Mouse (Mus musculus) heart, postnatal 0 days (tissue): ENCODE results near the gene Aen. TPM values are rescaled to one million over a fixed set of nuclear protein-coding genes. Genes with fewer than 3 reads are reported as not detected.

Experiments
- ATAC-seq: fragments of 200-750 bp; cut with Nextera tagmentation; 2 replicates; pipeline ENCODE4 v1.8.0; 2017; ENCODE audit warnings: low read depth, moderate number of reproducible peaks, moderate library complexity; ENCODE audit not compliant: insufficient read depth
- DNase-seq: peaks from one replicate; pipeline ENCODE4 v3.0.0-alpha.2; 2016; ENCODE audit warnings: low spot score
- H3K27ac ChIP-seq: fragments of 300-500 bp; sonication (generic); 2 replicates; pipeline ENCODE4 v1.5.1; 2014; ENCODE audit warnings: low read depth, mild to moderate bottlenecking
- H3K27me3 ChIP-seq: fragments of 300-500 bp; sonication (generic); 2 replicates; pipeline ENCODE4 v1.6.1; 2014; ENCODE audit warnings: low read length, mixed read lengths; ENCODE audit not compliant: control insufficient read depth, insufficient read depth
- H3K36me3 ChIP-seq: fragments of 300-500 bp; sonication (generic); replicated peaks from 2 replicates; pipeline ENCODE4 v1.6.1; 2014; ENCODE audit warnings: low read length, mixed read lengths; ENCODE audit not compliant: control insufficient read depth, insufficient read depth
- H3K4me1 ChIP-seq: fragments of 300-500 bp; sonication (generic); 2 replicates; pipeline ENCODE4 v1.6.1; 2014; ENCODE audit warnings: antibody characterized with exemption; ENCODE audit not compliant: control insufficient read depth, insufficient read depth
- H3K4me2 ChIP-seq: fragments of 300-500 bp; sonication (generic); 2 replicates; pipeline ENCODE4 v1.6.1; 2014; ENCODE audit warnings: low read depth, mild to moderate bottlenecking, low read length, moderate library complexity
- H3K4me3 ChIP-seq: fragments of 300-500 bp; sonication (generic); 2 replicates; pipeline ENCODE4 v1.5.1; 2014; ENCODE audit warnings: low read depth, low read length
- H3K9ac ChIP-seq: fragments of 300-500 bp; sonication (generic); replicated peaks from 2 replicates; pipeline ENCODE4 v1.6.1; 2014; ENCODE audit warnings: low read depth, low read length, mixed read lengths
- H3K9me3 ChIP-seq: fragments of 300-500 bp; sonication (generic); replicated peaks from 2 replicates; pipeline ENCODE4 v1.6.1; 2016; ENCODE audit warnings: low read length; ENCODE audit not compliant: control insufficient read depth
- CTCF ChIP-seq: IDR thresholded peaks from 2 replicates; pipeline ENCODE4 v1.5.1; 2016; ENCODE audit warnings: antibody characterized with exemption, control low read depth, low read depth
- EP300 ChIP-seq: IDR thresholded peaks from 2 replicates; pipeline ENCODE4 v1.6.1; 2016; ENCODE audit warnings: antibody characterized with exemption, low read depth
- WGBS: fragments of 180-500 bp; shearing (Covaris S2); extraction: QIAGEN DNeasy Blood & Tissue Kit; methylation state at CpG from one replicate; pipeline ENCODE4 v1.1.7; 2014; 5-methylcytosine and 5-hydroxymethylcytosine counted together
- polyA plus RNA-seq: library from polyadenylated mRNA; unstranded; fragments of >200 nt; fragmentation: Nextera tagmentation; extraction: Ambion mirVana; gene quantifications from 2 replicates; pipeline ENCODE4 v1.2.1, GENCODE M21; 2015
- total RNA-seq: library from RNA; depleted of rRNA; stranded (reverse); fragments of >200 nt; gene quantifications from 2 replicates; pipeline ENCODE4 v1.2.3, GENCODE M21; 2014; ENCODE audit warnings: low replicate concordance

Aen gene
- total and polyA plus RNA-seq, 2 experiments from 2014 or later, result 22.9 to 31.3 TPM

GRCm38 (mm10) chr7:78910336-78911098 lies 14.9 kb downstream of the Aen start:
- no peaks in the 10 kb centered on the region for H3K9me3 ChIP-seq
- H3K9ac ChIP-seq, result no peak overlapping the region
- WGBS, result 47% methylated on average over 6 of the region's 6 CpGs
- H3K4me2 ChIP-seq, result no peak overlapping the region
- no peak for TF ChIP-seq EP300
- TF ChIP-seq CTCF, result no peak
- no peak overlapping the region for H3K4me3 ChIP-seq
- H3K27ac ChIP-seq, result no peak overlapping the region
- no peaks in the 10 kb centered on the region for H3K27me3 ChIP-seq
- H3K4me1 ChIP-seq, result peaks cover 22% of the 10 kb centered on the region
- ATAC-seq (no peak), DNase-seq (no peak)
- peaks cover 18% of the 10 kb centered on the region; the same call in 1 of the 2 replicates for H3K36me3 ChIP-seq

GRCm38 (mm10) chr7:78911209-78911608 lies 15.6 kb downstream of the Aen start:
- Histone ChIP-seq H3K27me3 (no peaks in the 10 kb centered on the region), H3K4me3 (no peak overlapping the region), H3K4me1 (peaks cover 23% of the 10 kb centered on the region), H3K4me2 (no peak overlapping the region), H3K9ac (no peak overlapping the region), H3K9me3 (no peaks in the 10 kb centered on the region), H3K36me3 (0 out of 2 replicates have a peak, but pooled peaks cover 11% of the 10 kb centered on the region), H3K27ac (no peak overlapping the region)
- no peak for TF ChIP-seq EP300
- TF ChIP-seq CTCF, result no peak
- ATAC-seq, result no peak
- DNase-seq, result no peak
- 88% methylated on average over 4 of the region's 4 CpGs for WGBS

- Histone ChIP-seq H3K4me3 (peak overlapping the region; percentile 33), H3K27me3 (no peaks in the 10 kb centered on the region), H3K36me3 (0 out of 2 replicates have a peak, but pooled peaks cover 3% of the 10 kb centered on the region), H3K9ac (peak overlapping the region; percentile 40; the same call in 1 of the 2 replicates), H3K9me3 (no peaks in the 10 kb centered on the region), H3K27ac (peak overlapping the region; percentile 23; the same call in 1 of the 2 replicates), H3K4me2 (peak overlapping the region; percentile 64), H3K4me1 (peaks cover 26% of the 10 kb centered on the region)
- peak; percentile 24; the same call in 1 of the 2 replicates for ATAC-seq
- WGBS, result 13% methylated on average over 20 of the region's 20 CpGs
- DNase-seq, result peak; percentile 45
- no peak for TF ChIP-seq EP300
Observed at GRCm38 (mm10) chr7:78912253-78912973, 16.8 kb downstream of the Aen start.

GRCm38 (mm10) chr7:78912974-78913474 lies 17.4 kb downstream of the Aen start, which contains the start of gene Isg20:
Gene Isg20 (plus strand): TSS chr7:78913424.
- WGBS, result 76% methylated on average over 5 of the region's 5 CpGs
- peaks cover 26% of the 10 kb centered on the region for H3K4me1 ChIP-seq
- peak within 1 kb of the TSS; percentile 23; the same call in 1 of the 2 replicates for H3K27ac ChIP-seq
- peak within 1 kb of the TSS; percentile 40; the same call in 1 of the 2 replicates for H3K9ac ChIP-seq
- H3K9me3 ChIP-seq, result no peaks in the 10 kb centered on the region
- DNase-seq (no peak), ATAC-seq (no peak)
- H3K27me3 ChIP-seq, result no peaks in the 10 kb centered on the region
- peak within 1 kb of the TSS; percentile 34 for H3K4me3 ChIP-seq
- TF ChIP-seq CTCF (no peak), EP300 (no peak)
- 0 out of 2 replicates have a peak, but pooled peaks cover 3% of the 10 kb centered on the region for H3K36me3 ChIP-seq
- H3K4me2 ChIP-seq, result peak within 1 kb of the TSS; percentile 64

- 0 out of 2 replicates have a peak, but pooled peaks cover 3% of the 10 kb centered on the region for H3K36me3 ChIP-seq
- no peaks in the 10 kb centered on the region for H3K9me3 ChIP-seq
- no peak for TF ChIP-seq EP300
- TF ChIP-seq CTCF, result no peak
- H3K27me3 ChIP-seq, result no peaks in the 10 kb centered on the region
- no peak overlapping the region for H3K9ac ChIP-seq
- ATAC-seq (0 out of 2 replicates have a peak, but pooled peaks have one; percentile 37), DNase-seq (peak; percentile 39)
- peak overlapping the region; percentile 34 for H3K4me3 ChIP-seq
- peak overlapping the region; percentile 13; the same call in 1 of the 2 replicates for H3K27ac ChIP-seq
- WGBS, result 67% methylated on average over 19 of the region's 19 CpGs
- peaks cover 26% of the 10 kb centered on the region for H3K4me1 ChIP-seq
- H3K4me2 ChIP-seq, result peak overlapping the region; percentile 64
Observed at GRCm38 (mm10) chr7:78913649-78914544, 18.2 kb downstream of the Aen start.
